Mouse (Mus musculus) lung, adult 2 months (tissue): Measurements from ENCODE around the gene Tjp2. TPM values are rescaled to one million over a fixed set of nuclear protein-coding genes. Genes with fewer than 3 reads are reported as not detected.

Experiments used
- DNase-seq: peaks from one replicate; pipeline ENCODE4 v3.0.0; 2022
- H3K4me1 ChIP-seq: fragments of 200-500 bp; 2 replicates; pipeline ENCODE4 v1.6.1; 2011; ENCODE audit warnings: low read length; ENCODE audit not compliant: control insufficient read depth, insufficient read depth
- H3K4me3 ChIP-seq: fragments of 200-500 bp; replicated peaks from 2 replicates; pipeline ENCODE3; 2011; ENCODE audit warnings: low read depth, mild to moderate bottlenecking, control low read depth, low read length; ENCODE audit errors: extremely low read depth
- CTCF ChIP-seq: fragments of 200-500 bp; IDR thresholded peaks from 2 replicates; pipeline ENCODE4 v1.5.1; 2011; ENCODE audit warnings: mild to moderate bottlenecking, low read length, control low read depth; ENCODE audit not compliant: insufficient read depth
- POLR2A ChIP-seq: fragments of 200-500 bp; IDR thresholded peaks from 2 replicates; pipeline ENCODE4 v1.6.1; 2011; ENCODE audit warnings: low read depth, mild to moderate bottlenecking, control low read depth, low read length, borderline replicate concordance; ENCODE audit errors: extremely low read depth
- WGBS: fragments of 180-500 bp; shearing (Covaris S2); methylation state at CpG from one replicate; pipeline ENCODE4 v1.1.7; 2018; 5-methylcytosine and 5-hydroxymethylcytosine counted together
- polyA plus RNA-seq: library from polyadenylated mRNA; depleted of rRNA; stranded (reverse); fragments of >200 nt; gene quantifications from 2 replicates; pipeline ENCODE4 v1.2.3, GENCODE M21; 2012; rRNA removed

Gene Tjp2
- 62.3 and 68.6 TPM in 2 replicates for polyA plus RNA-seq

DNA sequence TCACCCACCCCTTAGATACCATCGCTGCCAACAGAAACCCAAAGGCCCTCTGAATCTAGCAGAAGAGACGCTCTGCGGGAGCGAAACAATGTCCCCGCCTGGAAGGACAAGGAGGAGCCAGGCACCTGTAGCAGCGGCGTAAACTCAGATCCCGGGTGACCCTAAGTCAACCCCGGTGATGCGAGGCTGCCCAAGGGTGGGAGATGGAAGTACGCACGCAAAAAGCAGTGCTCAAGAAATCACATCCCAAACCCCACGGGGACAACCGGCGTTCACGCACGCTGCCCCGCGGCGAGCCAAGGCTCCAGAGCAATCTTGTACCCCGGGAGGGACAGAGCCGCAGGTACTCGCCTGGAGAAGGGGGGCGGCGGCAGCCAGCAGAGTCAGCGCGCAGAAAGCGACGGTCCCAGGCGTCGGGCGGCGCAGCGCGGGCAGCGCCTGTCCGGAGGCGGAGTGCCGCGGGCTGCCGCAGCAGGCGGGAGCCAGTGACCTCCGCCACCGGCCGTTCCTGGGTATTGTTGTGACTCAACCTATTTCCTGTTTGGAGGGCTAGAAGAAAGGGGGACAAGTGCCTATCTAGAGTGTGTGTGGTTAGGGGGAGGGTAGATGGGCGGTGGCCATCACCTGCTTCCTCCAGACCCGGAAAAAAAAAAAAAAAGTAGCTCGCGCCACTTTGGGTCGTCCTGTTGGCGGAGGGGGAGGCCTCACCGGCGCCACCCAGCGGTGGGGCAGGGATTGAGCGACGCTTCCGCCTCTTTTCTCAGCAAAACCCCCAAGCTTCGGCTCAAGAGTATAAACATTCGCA lies at the start of gene Tjp2:
Gene Tjp2 (minus strand): TSS at position 531 of the 805 bp plus-strand sequence.
- peak; percentile 53 for TF ChIP-seq CTCF
- peak; percentile 62; the same call in 1 of the 2 replicates for TF ChIP-seq POLR2A
- DNase-seq = peak; percentile 78
- peak within 1 kb of the TSS; percentile 87 for H3K4me3 ChIP-seq
- H3K4me1 ChIP-seq = peaks cover 5% of the 10 kb centered on the region; the same call in 1 of the 2 replicates
- WGBS = under 1% methylated on average over 59 of the region's 59 CpGs

GRCm38 (mm10) chr19:24274281-24274680 lies 49.5 kb upstream of the Tjp2 start:
- no peak overlapping the region for H3K4me3 ChIP-seq
- 78% methylated on average over 3 of the region's 3 CpGs for WGBS
- no peak for TF ChIP-seq CTCF
- TF ChIP-seq POLR2A = no peak
- DNase-seq = no peak
- 0 out of 2 replicates have a peak, but pooled peaks cover 5% of the 10 kb centered on the region for H3K4me1 ChIP-seq

GRCm38 (mm10) chr19:24271746-24272426 lies 47.1 kb upstream of the Tjp2 start:
- 39% methylated on average over 16 of the region's 16 CpGs for WGBS
- Histone ChIP-seq H3K4me1 (0 out of 2 replicates have a peak, but pooled peaks cover 2% of the 10 kb centered on the region), H3K4me3 (peak overlapping the region; percentile 30)
- DNase-seq = peak; percentile 83
- TF ChIP-seq CTCF (peak; percentile 95), POLR2A (no peak)

DNA sequence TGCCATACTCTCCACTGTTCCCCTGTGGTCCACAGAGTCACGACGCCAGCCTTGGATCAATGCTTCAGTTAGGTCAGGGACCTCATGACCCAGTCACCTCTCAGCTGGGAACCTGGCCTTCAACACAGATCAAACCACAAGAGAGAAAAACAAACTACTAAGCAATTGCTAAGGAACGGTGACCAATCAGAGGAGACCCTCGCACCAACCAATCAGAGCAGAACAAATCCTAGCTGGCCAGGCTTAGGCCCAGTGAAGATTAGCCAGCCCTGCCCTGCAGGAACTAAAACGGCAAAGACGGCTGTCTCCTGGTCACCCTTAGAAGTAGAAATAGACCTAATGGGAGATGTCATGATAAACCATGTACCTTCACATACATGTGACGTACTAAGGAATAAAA lies 46.5 kb upstream of the Tjp2 start:
- no peak for TF ChIP-seq POLR2A
- TF ChIP-seq CTCF = no peak
- Histone ChIP-seq H3K4me1 (0 out of 2 replicates have a peak, but pooled peaks cover 2% of the 10 kb centered on the region), H3K4me3 (no peak overlapping the region)
- DNase-seq = peak; percentile 24
- WGBS = 41% methylated on average over 7 of the region's 7 CpGs

DNA sequence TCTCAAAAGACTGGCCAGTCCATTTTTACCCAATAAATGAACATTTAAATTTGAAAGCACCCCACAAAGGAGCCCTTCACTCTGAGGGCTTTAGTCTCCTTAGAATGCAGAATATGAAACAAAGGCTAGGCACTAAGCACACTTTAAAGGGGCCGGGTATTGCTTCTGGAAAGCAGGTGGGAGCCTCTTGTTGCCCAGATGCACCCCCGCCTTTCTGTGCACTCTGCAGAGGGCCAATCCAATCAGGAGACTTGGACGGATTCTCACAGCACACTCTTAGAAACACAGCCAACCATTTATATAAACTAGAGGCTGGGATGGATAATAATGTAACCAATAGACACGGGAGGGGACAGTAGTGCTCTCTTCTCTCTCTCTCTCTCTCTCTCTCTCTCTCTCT lies 43.7 kb upstream of the Tjp2 start:
- DNase-seq = no peak
- WGBS = 65% methylated on average over 4 of the region's 4 CpGs
- H3K4me3 ChIP-seq = no peak overlapping the region

GRCm38 (mm10) chr19:24266046-24266830 lies 41.4 kb upstream of the Tjp2 start:
- Histone ChIP-seq H3K4me3 (no peak overlapping the region), H3K4me1 (no peaks in the 10 kb centered on the region)
- 81% methylated on average over 7 of the region's 7 CpGs for WGBS
- no peak for TF ChIP-seq CTCF
- DNase-seq = no peak

More for the DNA sequence above, 43.7 kb upstream of the Tjp2 start:
- H3K4me1 ChIP-seq = 0 out of 2 replicates have a peak, but pooled peaks cover 2% of the 10 kb centered on the region
- TF ChIP-seq POLR2A (no peak), CTCF (no peak)

GRCm38 (mm10) chr19:24264991-24265390 lies 40.2 kb upstream of the Tjp2 start:
- no peaks in the 10 kb centered on the region for H3K4me1 ChIP-seq
- H3K4me3 ChIP-seq = no peak overlapping the region
- 22% methylated on average over 7 of the region's 7 CpGs for WGBS
- DNase-seq = peak; percentile 82
- TF ChIP-seq CTCF (peak; percentile 71), POLR2A (no peak)

DNA sequence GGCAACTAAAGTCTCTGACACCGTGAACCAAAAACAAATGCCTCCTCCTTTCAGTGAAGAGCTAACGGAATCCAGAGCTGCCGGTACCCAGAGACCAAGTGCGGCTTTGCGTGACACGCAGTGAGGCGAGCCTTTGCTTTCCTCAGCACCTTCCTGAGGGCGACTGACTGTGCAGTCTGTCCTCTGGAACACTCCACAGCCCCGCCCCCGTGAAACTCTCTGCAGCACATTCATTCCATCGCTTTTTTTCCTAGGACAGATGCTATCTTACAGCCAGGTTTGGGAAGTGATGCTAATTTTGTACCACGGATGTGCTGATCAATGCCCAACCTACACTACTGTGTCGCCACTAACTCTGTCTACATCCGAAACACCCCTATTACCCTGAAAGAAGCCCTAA lies 37.9 kb upstream of the Tjp2 start:
- no peak for DNase-seq
- H3K4me1 ChIP-seq = peaks cover 16% of the 10 kb centered on the region
- WGBS = 95% methylated on average over 14 of the region's 14 CpGs

GRCm38 (mm10) chr19:24259390-24260351 lies 34.8 kb upstream of the Tjp2 start:
- TF ChIP-seq CTCF (no peak), POLR2A (no peak)
- H3K4me1 ChIP-seq = peaks cover 16% of the 10 kb centered on the region
- H3K4me3 ChIP-seq = no peak overlapping the region
- peak; percentile 35 for DNase-seq
- WGBS = 37% methylated on average over 12 of the region's 12 CpGs

More for the DNA sequence above, 37.9 kb upstream of the Tjp2 start:
- TF ChIP-seq CTCF (no peak), POLR2A (no peak)
- H3K4me3 ChIP-seq = no peak overlapping the region
